Mouse (Mus musculus): ENCODE measurements at regions not wholly inside any gene's neighbourhood (a gene's known extent, or its start where the extent isn't known, plus 50 kb on each side); places are given as distances from the start of the nearest gene placed in this dataset.

GRCm38 (mm10) chr17:62200491-62200890 lies 680.6 kb downstream of the Efna5 start:
- no peak for TF ChIP-seq CTCF (IDR thresholded peaks at IDR 0.05; ENCODE audit: low read depth)
- TF ChIP-seq EP300 (IDR thresholded peaks at IDR 0.05; ENCODE audit: low read depth) = no peak

Measured in liver, postnatal 0 days (tissue).